Comparison of ENCODE assay signal across 14 mouse cellular contexts in the genomic region with DNA sequence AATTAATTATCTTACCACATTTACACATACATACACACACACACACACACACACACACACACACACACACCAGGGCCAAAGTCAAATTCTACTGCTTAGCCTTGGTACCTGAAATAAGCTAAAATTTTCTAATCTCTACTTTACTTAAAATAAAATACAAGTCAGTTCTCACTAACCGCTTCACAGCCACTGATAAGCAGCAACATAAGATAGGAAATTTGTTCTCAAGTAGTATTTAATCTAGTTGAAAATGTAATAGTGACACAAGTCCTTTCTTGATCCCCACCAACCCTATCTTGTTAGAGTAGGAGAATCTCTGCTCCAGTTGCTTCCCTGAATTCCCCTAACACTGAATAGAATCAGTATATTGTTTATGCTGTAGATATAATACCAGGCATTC.
DNase-seq lines count a peak whose midpoint lies in the region; ATAC-seq and TF ChIP-seq lines count a peak whose summit lies in the region.
"Had no signal": no experiment of that assay in that cellular context is flagged by ENCODE, and none has a peak within 500 bp of the region (broad histone marks: within the 10 kb centered on the region; RNA-seq: fewer than 3 reads in every experiment).

No protein-coding gene starts in this region.

- no peaks in the 10 kb centered on the region for H3K9me3 ChIP-seq in forebrain, embryonic 13.5 days (replicated peaks)
- H3K9me3 ChIP-seq in forebrain, embryonic 11.5 days (ENCODE audit: control insufficient read depth, low read length): no peaks in the 10 kb centered on the region
- no peaks in the 10 kb centered on the region for H3K9me3 ChIP-seq in hindbrain, embryonic 15.5 days
- H3K9me3 ChIP-seq in hindbrain, embryonic 11.5 days (ENCODE audit: control insufficient read depth, low read length): no peaks in the 10 kb centered on the region
- H3K9me3 ChIP-seq in hindbrain, embryonic 16.5 days (ENCODE audit: control insufficient read depth, low read length): no peaks in the 10 kb centered on the region
- H3K9me3 ChIP-seq: megakaryocyte, embryonic 14.5 days had no signal

- H3K4me2 ChIP-seq in forebrain, embryonic 13.5 days: 0 out of 2 replicates have a peak overlapping the region, but pooled peaks have one; percentile 92
- no peak overlapping the region for H3K4me2 ChIP-seq in forebrain, embryonic 11.5 days (ENCODE audit: low read depth, low read length, severe bottlenecking)
- H3K4me2 ChIP-seq in hindbrain, embryonic 15.5 days: peak overlapping the region; percentile 66
- no peak overlapping the region for H3K4me2 ChIP-seq in hindbrain, embryonic 11.5 days (replicated peaks; ENCODE audit: low read depth, low read length)
- H3K4me2 ChIP-seq in hindbrain, embryonic 16.5 days (ENCODE audit: low read length): peak overlapping the region; percentile 6
- peak overlapping the region; percentile 90 for H3K4me2 ChIP-seq in myocyte (ENCODE audit: low read depth)

- H3K27ac ChIP-seq in forebrain, embryonic 13.5 days: no peak overlapping the region
- no peak overlapping the region for H3K27ac ChIP-seq in forebrain, embryonic 11.5 days (ENCODE audit: low read depth, low read length)
- H3K27ac ChIP-seq in hindbrain, embryonic 15.5 days (replicated peaks): no peak overlapping the region
- H3K27ac ChIP-seq in hindbrain, embryonic 11.5 days (ENCODE audit: low read depth, low read length): no peak overlapping the region
- H3K27ac ChIP-seq in hindbrain, embryonic 16.5 days (ENCODE audit: low read depth, low read length): no peak overlapping the region

- no peaks in the 10 kb centered on the region for H3K36me3 ChIP-seq in forebrain, embryonic 13.5 days (ENCODE audit: poor library complexity, severe bottlenecking)
- H3K36me3 ChIP-seq in forebrain, embryonic 11.5 days (ENCODE audit: control insufficient read depth, insufficient read depth, low read length): no peaks in the 10 kb centered on the region
- H3K36me3 ChIP-seq in hindbrain, embryonic 15.5 days: no peaks in the 10 kb centered on the region
- no peaks in the 10 kb centered on the region for H3K36me3 ChIP-seq in hindbrain, embryonic 11.5 days (ENCODE audit: control insufficient read depth, insufficient read depth, low read length)
- no peaks in the 10 kb centered on the region for H3K36me3 ChIP-seq in hindbrain, embryonic 16.5 days (ENCODE audit: control insufficient read depth, insufficient read depth, low read length)
- no peaks in the 10 kb centered on the region for H3K36me3 ChIP-seq in myocyte (ENCODE audit: control insufficient read depth, insufficient read depth)

- H3ac ChIP-seq in myocyte (ENCODE audit: control insufficient read depth, insufficient read length): no peak overlapping the region

- TF ChIP-seq POLR2A in myocyte (IDR thresholded peaks at IDR 0.05; ENCODE audit: insufficient read length, low read depth): no peak

- DNase-seq in forebrain, embryonic 11.5 days (ENCODE audit: low spot score): no peak
- DNase-seq in hindbrain, embryonic 11.5 days (ENCODE audit: low spot score): no peak
- no peak for DNase-seq in frontal cortex, postnatal 14 days (ENCODE audit: low spot score in 2 of 2)
- DNase-seq in layer of hippocampus, postnatal 25 days (ENCODE audit: extremely low spot score in 1 of 2, low spot score in 1 of 2): no peak
- DNase-seq: adrenal gland, postnatal 25 days; heart, adult 18-20 months; kidney, adult 18-20 months; lung, adult 18-20 months; right cerebral cortex, postnatal 4 days had no signal

- no peak overlapping the region for H3K9ac ChIP-seq in forebrain, embryonic 13.5 days
- H3K9ac ChIP-seq in forebrain, embryonic 11.5 days (ENCODE audit: low read length): no peak overlapping the region
- no peak overlapping the region for H3K9ac ChIP-seq in hindbrain, embryonic 15.5 days
- no peak overlapping the region for H3K9ac ChIP-seq in hindbrain, embryonic 11.5 days (ENCODE audit: low read depth, low read length)
- no peak overlapping the region for H3K9ac ChIP-seq in hindbrain, embryonic 16.5 days (ENCODE audit: low read depth, low read length)

- H3K27me3 ChIP-seq in forebrain, embryonic 13.5 days: no peaks in the 10 kb centered on the region
- H3K27me3 ChIP-seq in forebrain, embryonic 11.5 days (ENCODE audit: control insufficient read depth, insufficient read depth, low read length): no peaks in the 10 kb centered on the region
- H3K27me3 ChIP-seq in hindbrain, embryonic 15.5 days: no peaks in the 10 kb centered on the region
- H3K27me3 ChIP-seq in hindbrain, embryonic 11.5 days (ENCODE audit: control insufficient read depth, insufficient read depth, low read length): no peaks in the 10 kb centered on the region
- H3K27me3 ChIP-seq in hindbrain, embryonic 16.5 days (replicated peaks; ENCODE audit: control insufficient read depth, insufficient read depth, low read length): no peaks in the 10 kb centered on the region
- H3K27me3 ChIP-seq in myocyte (ENCODE audit: control insufficient read depth, insufficient read depth, insufficient read length): no peaks in the 10 kb centered on the region
- H3K27me3 ChIP-seq: megakaryocyte, embryonic 14.5 days had no signal

- ATAC-seq in forebrain, embryonic 13.5 days: no peak
- no peak for ATAC-seq in forebrain, embryonic 11.5 days (replicated peaks; ENCODE audit: low FRiP score)
- no peak for ATAC-seq in hindbrain, embryonic 15.5 days (ENCODE audit: low FRiP score, low read depth)
- ATAC-seq in hindbrain, embryonic 11.5 days (ENCODE audit: low FRiP score): no peak
- ATAC-seq in hindbrain, embryonic 16.5 days: no peak

- 94% methylated on average over 1 of the region's 1 CpGs for WGBS in forebrain, embryonic 13.5 days
- WGBS in forebrain, embryonic 11.5 days: 95% methylated on average over 1 of the region's 1 CpGs
- WGBS in hindbrain, embryonic 15.5 days: 91% methylated on average over 1 of the region's 1 CpGs
- 94% methylated on average over 1 of the region's 1 CpGs for WGBS in hindbrain, embryonic 11.5 days
- WGBS in hindbrain, embryonic 16.5 days: 90% methylated on average over 1 of the region's 1 CpGs

- peaks cover 33% of the 10 kb centered on the region for H3K4me1 ChIP-seq in forebrain, embryonic 13.5 days
- no peaks in the 10 kb centered on the region; the same call in 1 of the 2 replicates for H3K4me1 ChIP-seq in forebrain, embryonic 11.5 days (replicated peaks; ENCODE audit: control insufficient read depth, insufficient read depth, low read length)
- H3K4me1 ChIP-seq in hindbrain, embryonic 15.5 days (replicated peaks): peaks cover 37% of the 10 kb centered on the region
- no peaks in the 10 kb centered on the region for H3K4me1 ChIP-seq in hindbrain, embryonic 11.5 days (replicated peaks; ENCODE audit: control insufficient read depth, insufficient read depth, low read length)
- peaks cover 28% of the 10 kb centered on the region for H3K4me1 ChIP-seq in hindbrain, embryonic 16.5 days (ENCODE audit: control insufficient read depth, insufficient read depth, low read depth, low read length)

- H3K79me2 ChIP-seq in myocyte (ENCODE audit: control insufficient read depth, insufficient read depth): peaks cover 43% of the 10 kb centered on the region

- no peak overlapping the region for H3K4me3 ChIP-seq in forebrain, embryonic 13.5 days
- H3K4me3 ChIP-seq in forebrain, embryonic 11.5 days (ENCODE audit: low read depth, low read length): no peak overlapping the region
- H3K4me3 ChIP-seq in hindbrain, embryonic 15.5 days: 0 out of 2 replicates have a peak overlapping the region, but pooled peaks have one; percentile 2
- no peak overlapping the region for H3K4me3 ChIP-seq in hindbrain, embryonic 11.5 days (ENCODE audit: low read depth, low read length)
- no peak overlapping the region for H3K4me3 ChIP-seq in hindbrain, embryonic 16.5 days (ENCODE audit: low read length)
- no peak overlapping the region for H3K4me3 ChIP-seq in myocyte
- H3K4me3 ChIP-seq: megakaryocyte, embryonic 14.5 days had no signal

TF ChIP-seq in myocyte, 11 proteins besides CTCF, POLR2A, EP300 and RAD21:
- TF ChIP-seq POLR2AphosphoS2 (IDR thresholded peaks at IDR 0.05; ENCODE audit: insufficient read length, low read depth) (no peak), TCF3 (IDR thresholded peaks at IDR 0.05; ENCODE audit: insufficient read length, low read depth) (no peak), REST (IDR thresholded peaks at IDR 0.05; ENCODE audit: insufficient read depth, insufficient read length) (no peak), SRF (IDR thresholded peaks at IDR 0.05; ENCODE audit: control insufficient read depth, insufficient read length, low read depth) (no peak), USF1 (IDR thresholded peaks at IDR 0.05; ENCODE audit: low read depth) (no peak), MAX (IDR thresholded peaks at IDR 0.05; ENCODE audit: low read depth) (no peak), MYOD1 (IDR thresholded peaks at IDR 0.05; ENCODE audit: control insufficient read depth in 1 of 3, insufficient read length in 2 of 3, low read depth in 2 of 3) (no peak), E2F4 (IDR thresholded peaks at IDR 0.05; ENCODE audit: insufficient read depth) (no peak), TCF12 (IDR thresholded peaks at IDR 0.05; ENCODE audit: insufficient read depth, poor library complexity, severe bottlenecking) (no peak), MYOG (IDR thresholded peaks at IDR 0.05; ENCODE audit: control insufficient read depth in 1 of 3, insufficient read depth in 1 of 3, insufficient read length in 2 of 3, low read depth in 2 of 3) (no peak), CEBPB (IDR thresholded peaks at IDR 0.05; ENCODE audit: insufficient read depth, poor library complexity, severe bottlenecking) (no peak)

Comparison
In these comparisons a context has a peak if more than half of its experiments do, and no peak if none do; other contexts are left out.
1. H3K4me2 ChIP-seq: peak in forebrain, embryonic 13.5 days (single experiment), hindbrain, embryonic 15.5 days (single experiment), hindbrain, embryonic 16.5 days (single experiment) and myocyte (single experiment); none in forebrain, embryonic 11.5 days (single experiment) and hindbrain, embryonic 11.5 days (single experiment).